Mouse (Mus musculus): ENCODE data around the gene Nelfe. TPM values are rescaled to one million over a fixed set of nuclear protein-coding genes. Genes with fewer than 3 reads are reported as not detected.
A peak's percentile ranks its signal among the peaks of the same experiment; 100 is the strongest.

The Nelfe gene
- polyA plus RNA-seq, 1 experiment from 2014 or later, result 60.1 TPM

Small RNAs within 50 kb of the gene (microRNA-seq; reads per million reads assigned to microRNA genes)
- gene Mir6970 (not detected), gene Mir6971 (5.0 reads per million, percentile 11 among the genes with 10 or more reads in this experiment), gene Mir6972 (0.88 reads per million)

Other genes starting within 250 kb of the Nelfe start
- 86.1 and 93.6 TPM in 2 replicates for gene Rnf5, start 246.7 kb upstream of the Nelfe start, polyA plus RNA-seq (2015; fragmentation: Nextera tagmentation; extraction: Ambion mirVana)
- gene Agpat1, start 246.1 kb upstream of the Nelfe start, polyA plus RNA-seq (2015; fragmentation: Nextera tagmentation; extraction: Ambion mirVana), result 24.9 and 27.0 TPM in 2 replicates
- gene Egfl8, start 234.4 kb upstream of the Nelfe start, polyA plus RNA-seq (2015; fragmentation: Nextera tagmentation; extraction: Ambion mirVana), result 0.30 and 0.34 TPM in 2 replicates
- 10.4 and 12.0 TPM in 2 replicates for gene Ppt2, start 221.9 kb upstream of the Nelfe start, polyA plus RNA-seq (2015; fragmentation: Nextera tagmentation; extraction: Ambion mirVana)
- 0.05 and 0.07 TPM in 2 replicates for gene Prrt1, start 220.9 kb upstream of the Nelfe start, polyA plus RNA-seq (2015; fragmentation: Nextera tagmentation; extraction: Ambion mirVana)
- 5.6 and 5.9 TPM in 2 replicates for gene Fkbpl, start 205.6 kb upstream of the Nelfe start, polyA plus RNA-seq (2015; fragmentation: Nextera tagmentation; extraction: Ambion mirVana)
- 24.6 and 27.4 TPM in 2 replicates for gene Atf6b, start 203.2 kb upstream of the Nelfe start, polyA plus RNA-seq (2015; fragmentation: Nextera tagmentation; extraction: Ambion mirVana)
- gene Tnxb, start 179.9 kb upstream of the Nelfe start, polyA plus RNA-seq (2015; fragmentation: Nextera tagmentation; extraction: Ambion mirVana), result 0.05 and 0.08 TPM in 2 replicates
- 1.2 and 1.4 TPM in 2 replicates for gene C4b, start 106.5 kb upstream of the Nelfe start, polyA plus RNA-seq (2015; fragmentation: Nextera tagmentation; extraction: Ambion mirVana)
- gene Cyp21a1, start 45.8 kb upstream of the Nelfe start, polyA plus RNA-seq (2015; fragmentation: Nextera tagmentation; extraction: Ambion mirVana), result not detected in 2 replicates
- gene Stk19, start 13.4 kb upstream of the Nelfe start, polyA plus RNA-seq (2015; fragmentation: Nextera tagmentation; extraction: Ambion mirVana), result 19.9 and 20.2 TPM in 2 replicates
- 28.6 and 30.9 TPM in 2 replicates for gene Dxo, start 13.4 kb upstream of the Nelfe start, polyA plus RNA-seq (2015; fragmentation: Nextera tagmentation; extraction: Ambion mirVana)
- 24.0 and 26.1 TPM in 2 replicates for gene Skiv2l, start 181 bp upstream of the Nelfe start, polyA plus RNA-seq (2015; fragmentation: Nextera tagmentation; extraction: Ambion mirVana)
- gene Cfb, start 12.1 kb downstream of the Nelfe start, polyA plus RNA-seq (2015; fragmentation: Nextera tagmentation; extraction: Ambion mirVana), result 118 and 133 TPM in 2 replicates
- 0.54 and 0.80 TPM in 2 replicates for gene Zbtb12, start 29.1 kb downstream of the Nelfe start, polyA plus RNA-seq (2015; fragmentation: Nextera tagmentation; extraction: Ambion mirVana)
- 0.17 TPM in 1 of 2 replicates, not detected in the other for gene Gm20547, start 31.7 kb downstream of the Nelfe start, polyA plus RNA-seq (2015; fragmentation: Nextera tagmentation; extraction: Ambion mirVana)
- 11.1 and 11.7 TPM in 2 replicates for gene C2, start 47.9 kb downstream of the Nelfe start, polyA plus RNA-seq (2015; fragmentation: Nextera tagmentation; extraction: Ambion mirVana)
- 16.8 and 17.7 TPM in 2 replicates for gene Ehmt2, start 48.1 kb downstream of the Nelfe start, polyA plus RNA-seq (2015; fragmentation: Nextera tagmentation; extraction: Ambion mirVana)
- gene Slc44a4, start 64.1 kb downstream of the Nelfe start, polyA plus RNA-seq (2015; fragmentation: Nextera tagmentation; extraction: Ambion mirVana), result 1.5 TPM in 2 replicates
- 14.2 and 15.2 TPM in 2 replicates for gene Neu1, start 80.9 kb downstream of the Nelfe start, polyA plus RNA-seq (2015; fragmentation: Nextera tagmentation; extraction: Ambion mirVana)
- 0.07 and 0.15 TPM in 2 replicates for gene Hspa1b, start 108.8 kb downstream of the Nelfe start, polyA plus RNA-seq (2015; fragmentation: Nextera tagmentation; extraction: Ambion mirVana)
- not detected in 2 replicates for gene Gm20481, start 119.5 kb downstream of the Nelfe start, polyA plus RNA-seq (2015; fragmentation: Nextera tagmentation; extraction: Ambion mirVana)
- 2.1 and 2.3 TPM in 2 replicates for gene Hspa1a, start 121.8 kb downstream of the Nelfe start, polyA plus RNA-seq (2015; fragmentation: Nextera tagmentation; extraction: Ambion mirVana)
- gene Hspa1l, start 122.3 kb downstream of the Nelfe start, polyA plus RNA-seq (2015; fragmentation: Nextera tagmentation; extraction: Ambion mirVana), result 0.10 and 0.34 TPM in 2 replicates
- gene Lsm2, start 131.5 kb downstream of the Nelfe start, polyA plus RNA-seq (2015; fragmentation: Nextera tagmentation; extraction: Ambion mirVana), result 163 and 178 TPM in 2 replicates
- 110 and 112 TPM in 2 replicates for gene Vars, start 150.6 kb downstream of the Nelfe start, polyA plus RNA-seq (2015; fragmentation: Nextera tagmentation; extraction: Ambion mirVana)
- gene Vwa7, start 166.2 kb downstream of the Nelfe start, polyA plus RNA-seq (2015; fragmentation: Nextera tagmentation; extraction: Ambion mirVana), result 0.08 TPM in 2 replicates
- 2.5 and 2.8 TPM in 2 replicates for gene Sapcd1, start 177.6 kb downstream of the Nelfe start, polyA plus RNA-seq (2015; fragmentation: Nextera tagmentation; extraction: Ambion mirVana)
- gene Msh5, start 196.4 kb downstream of the Nelfe start, polyA plus RNA-seq (2015; fragmentation: Nextera tagmentation; extraction: Ambion mirVana), result 3.2 and 3.4 TPM in 2 replicates
- 141 and 147 TPM in 2 replicates for gene Clic1, start 199.6 kb downstream of the Nelfe start, polyA plus RNA-seq (2015; fragmentation: Nextera tagmentation; extraction: Ambion mirVana)
- gene Ddah2, start 208.6 kb downstream of the Nelfe start, polyA plus RNA-seq (2015; fragmentation: Nextera tagmentation; extraction: Ambion mirVana), result 28.9 and 30.6 TPM in 2 replicates
- 0.25 and 0.31 TPM in 2 replicates for gene Ly6g6c, start 215.0 kb downstream of the Nelfe start, polyA plus RNA-seq (2015; fragmentation: Nextera tagmentation; extraction: Ambion mirVana)
- 4.1 and 5.2 TPM in 2 replicates for gene Mpig6b, start 215.8 kb downstream of the Nelfe start, polyA plus RNA-seq (2015; fragmentation: Nextera tagmentation; extraction: Ambion mirVana)
- 0.13 and 0.23 TPM in 2 replicates for gene Ly6g6e, start 226.5 kb downstream of the Nelfe start, polyA plus RNA-seq (2015; fragmentation: Nextera tagmentation; extraction: Ambion mirVana)
- gene Ly6g6d, start 227.7 kb downstream of the Nelfe start, polyA plus RNA-seq (2015; fragmentation: Nextera tagmentation; extraction: Ambion mirVana), result 0.35 and 0.47 TPM in 2 replicates
- 7.2 and 7.3 TPM in 2 replicates for gene Ly6g6f, start 235.2 kb downstream of the Nelfe start, polyA plus RNA-seq (2015; fragmentation: Nextera tagmentation; extraction: Ambion mirVana)
- gene Abhd16a, start 238.9 kb downstream of the Nelfe start, polyA plus RNA-seq (2015; fragmentation: Nextera tagmentation; extraction: Ambion mirVana), result 51.0 and 54.9 TPM in 2 replicates

Measured in liver, embryonic 13.5 days (tissue).